Mouse (Mus musculus): ENCODE measurements around the gene Olfr555. TPM values are rescaled to one million over a fixed set of nuclear protein-coding genes. Genes with fewer than 3 reads are reported as not detected.

The Olfr555 gene
- not detected for polyA plus RNA-seq (2014; fragmentation: Illumina TruSeq; extraction: RNeasy Lipid Tissue Mini Kit (QIAGEN cat#74804))

DNA sequence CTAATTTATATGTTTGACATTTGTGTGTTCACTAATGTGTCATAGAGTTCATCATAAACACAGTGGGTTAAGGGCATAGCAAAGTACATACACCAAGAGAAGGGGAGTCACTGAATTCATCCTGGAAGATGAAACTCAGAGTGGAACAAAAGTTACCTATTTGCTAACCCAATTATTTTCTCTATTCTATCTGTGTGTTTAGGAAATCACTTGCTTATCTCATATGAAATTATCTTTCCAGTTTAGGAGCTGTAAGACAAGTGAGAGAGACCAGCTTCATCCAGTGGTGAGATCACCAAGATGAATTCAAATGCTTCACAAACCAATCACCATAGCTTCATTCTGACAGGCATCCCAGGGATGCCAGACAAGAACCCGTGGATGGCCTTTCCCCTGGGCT lies at the start of gene Olfr555:
Olfr555 (plus strand) TSS at position 301 of the 400 bp plus-strand sequence.

DNA sequence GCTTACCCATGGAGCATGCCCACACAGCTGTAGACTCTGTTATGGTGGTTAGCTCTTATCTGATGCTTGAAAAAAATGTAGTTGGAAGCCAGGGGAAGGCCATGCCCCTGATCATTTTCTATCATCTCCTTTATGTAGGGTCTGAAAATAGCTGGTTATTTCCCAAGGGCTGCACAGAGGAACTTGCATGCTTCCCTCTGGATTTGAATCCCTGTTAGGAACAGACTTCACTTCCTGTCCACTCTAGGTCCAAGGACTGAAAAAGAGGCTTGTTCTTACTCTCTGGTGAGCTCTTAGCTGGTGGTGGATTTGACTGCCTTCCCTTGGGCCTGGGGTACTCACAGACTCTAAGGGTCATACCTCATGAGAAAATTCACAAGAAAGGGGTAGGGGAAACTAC lies 40.5 kb upstream of the Olfr555 start, which contains the start of gene Olfr553:
Olfr553 (minus strand) TSS at position 101 of the 400 bp plus-strand sequence.

DNA sequence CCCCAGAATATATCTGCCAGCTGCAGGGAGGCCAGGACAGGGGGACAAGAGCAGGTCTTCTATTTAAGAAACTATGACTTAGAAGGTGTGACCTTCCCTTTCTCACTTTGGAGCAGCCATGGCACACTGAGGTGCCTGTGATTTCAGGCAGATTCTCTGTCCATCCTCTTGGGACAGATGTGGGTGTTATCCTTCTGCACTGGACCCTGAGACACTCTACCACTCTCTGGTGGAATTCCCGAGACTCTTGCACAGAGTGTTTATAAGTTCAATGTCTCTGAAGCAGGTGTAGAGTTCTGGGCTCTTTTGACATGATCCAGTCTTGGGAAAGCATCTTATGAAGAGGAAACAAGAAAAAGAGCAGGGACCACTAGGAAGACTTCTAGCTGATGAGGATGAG lies 20.5 kb upstream of the Olfr555 start, which contains the start of gene Olfr554:
Olfr554 (plus strand) TSS at position 301 of the 400 bp plus-strand sequence.

DNA sequence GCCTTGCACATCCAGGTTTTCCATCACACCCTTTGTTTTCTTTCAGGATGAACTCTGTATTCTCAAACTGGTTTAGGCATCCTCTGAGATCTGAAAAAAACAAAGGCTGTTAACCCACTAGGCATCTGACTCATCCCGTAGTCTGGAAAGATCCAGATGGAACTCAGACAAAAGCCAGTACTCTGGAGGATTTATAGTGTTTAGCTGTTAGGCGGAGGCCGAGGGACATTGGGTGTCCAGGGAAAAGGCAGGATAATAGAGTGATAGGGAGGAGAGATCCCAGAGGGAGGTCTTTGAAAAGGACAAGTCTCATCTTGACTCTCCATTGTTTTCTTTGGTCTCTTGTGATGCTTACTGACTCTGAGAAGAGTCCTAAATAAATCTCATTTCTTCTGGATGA lies 6.0 kb downstream of the Olfr555 start, which contains the start of gene Olfr556:
Olfr556 (plus strand) TSS at position 301 of the 400 bp plus-strand sequence.

DNA sequence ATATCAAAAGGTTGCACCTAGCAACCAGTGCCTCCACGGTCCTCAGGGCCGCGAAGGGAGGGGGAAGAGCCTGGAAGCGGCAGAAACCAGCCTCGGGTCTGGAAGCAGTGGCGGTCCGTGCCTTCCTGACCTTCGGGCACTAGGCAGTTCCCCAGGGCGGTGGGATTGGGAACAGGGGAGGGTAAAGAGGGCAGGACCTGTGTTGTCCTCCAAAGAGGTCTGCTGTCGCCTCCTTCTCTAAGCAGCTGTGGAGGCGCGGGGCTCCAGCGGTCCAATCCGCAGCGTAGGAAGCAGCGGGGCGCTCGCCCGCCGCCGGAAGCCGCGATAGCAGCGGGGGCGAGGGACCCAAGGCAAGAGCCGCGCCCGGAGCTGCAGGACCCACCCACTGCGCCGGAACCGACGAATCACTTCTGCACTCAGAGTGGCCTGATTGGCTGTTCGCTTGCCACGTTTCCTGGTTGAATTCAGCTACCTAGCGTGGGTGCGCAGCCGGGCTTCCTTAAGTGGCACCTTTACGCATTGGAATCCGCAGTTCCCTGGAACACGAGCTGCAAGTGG lies 28.4 kb downstream of the Olfr555 start, which contains the start of gene Trim68:
Trim68 (minus strand) TSS at position 384 of the 558 bp plus-strand sequence.

DNA sequence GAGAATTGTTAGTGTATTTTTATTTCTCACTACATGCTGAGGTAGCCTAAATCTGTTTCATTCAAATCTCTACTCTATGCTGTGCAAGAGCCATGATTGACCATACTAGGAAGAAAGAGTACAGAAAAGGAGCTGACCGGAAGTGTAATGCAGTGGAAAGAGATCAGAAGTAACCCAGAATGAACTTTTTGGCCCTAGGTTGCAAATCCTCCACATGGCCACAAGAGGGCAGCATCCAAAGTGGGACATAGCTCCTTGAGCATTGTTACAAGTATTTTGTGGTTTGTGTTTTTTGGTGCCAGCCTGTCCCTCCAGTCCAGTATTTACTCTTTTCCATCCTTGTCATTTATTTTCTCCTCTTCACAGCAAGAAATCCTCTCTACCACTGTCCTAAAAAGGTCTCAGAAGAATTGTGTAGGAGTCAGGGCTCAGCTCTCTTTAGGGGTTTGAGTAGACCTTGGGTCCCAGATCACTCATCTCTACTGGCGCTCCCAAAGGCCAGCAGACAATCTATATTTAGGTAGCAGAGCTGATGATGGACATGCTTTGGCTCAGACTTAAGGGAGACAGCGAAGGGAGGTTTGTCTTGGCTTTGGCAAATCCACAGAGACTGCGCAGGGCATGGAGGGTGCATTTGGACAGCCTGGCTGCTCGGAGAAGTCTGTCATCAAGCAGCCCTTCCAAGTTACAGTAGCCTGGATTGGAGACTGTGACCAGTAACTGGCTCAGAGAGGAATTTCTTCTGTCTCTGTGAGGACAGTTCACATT lies 36.9 kb downstream of the Olfr555 start, which contains the start of gene Olfr557:
Olfr557 (plus strand) TSS at position 553 of the 768 bp plus-strand sequence.

DNA sequence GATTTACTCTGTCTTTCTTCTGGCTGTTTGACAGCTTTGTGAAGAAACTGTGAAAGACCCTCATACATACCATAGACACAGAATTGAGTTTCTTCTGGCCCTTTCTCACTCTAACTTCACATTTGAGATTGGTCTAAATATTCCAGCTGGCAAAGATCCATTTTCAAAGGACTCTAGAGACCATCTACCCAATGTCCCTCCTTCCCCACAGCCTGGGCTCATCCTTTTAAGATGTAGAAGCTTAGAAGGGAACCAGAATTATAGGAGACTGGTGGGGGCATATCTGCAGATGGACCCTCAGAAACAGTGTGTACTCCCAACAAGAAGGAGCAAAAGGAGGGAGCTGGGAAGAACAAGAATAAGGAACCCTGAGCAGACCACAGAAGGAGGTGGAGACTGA lies 43.3 kb downstream of the Olfr555 start, which contains the start of gene Olfr558:
Olfr558 (plus strand) TSS at position 301 of the 400 bp plus-strand sequence.

Other genes with a start within 250 kb of the Olfr555 start
- gene Rrm1, start 217.1 kb upstream of the Olfr555 start, polyA plus RNA-seq (2014; fragmentation: Illumina TruSeq; extraction: RNeasy Lipid Tissue Mini Kit (QIAGEN cat#74804)), result 117 TPM
- gene Olfr543, start 177.1 kb upstream of the Olfr555 start, polyA plus RNA-seq (2014; fragmentation: Illumina TruSeq; extraction: RNeasy Lipid Tissue Mini Kit (QIAGEN cat#74804)), result not detected
- not detected for gene Olfr544, start 170.5 kb upstream of the Olfr555 start, polyA plus RNA-seq (2014; fragmentation: Illumina TruSeq; extraction: RNeasy Lipid Tissue Mini Kit (QIAGEN cat#74804))
- gene Olfr545, start 159.2 kb upstream of the Olfr555 start, polyA plus RNA-seq (2014; fragmentation: Illumina TruSeq; extraction: RNeasy Lipid Tissue Mini Kit (QIAGEN cat#74804)), result not detected
- not detected for gene Olfr547, start 124.1 kb upstream of the Olfr555 start, polyA plus RNA-seq (2014; fragmentation: Illumina TruSeq; extraction: RNeasy Lipid Tissue Mini Kit (QIAGEN cat#74804))
- not detected for gene Olfr548-ps1, start 117.9 kb upstream of the Olfr555 start, polyA plus RNA-seq (2014; fragmentation: Illumina TruSeq; extraction: RNeasy Lipid Tissue Mini Kit (QIAGEN cat#74804))
- gene Olfr549, start 109.0 kb upstream of the Olfr555 start, polyA plus RNA-seq (2014; fragmentation: Illumina TruSeq; extraction: RNeasy Lipid Tissue Mini Kit (QIAGEN cat#74804)), result not detected
- gene Trim21, start 93.3 kb upstream of the Olfr555 start, polyA plus RNA-seq (2014; fragmentation: Illumina TruSeq; extraction: RNeasy Lipid Tissue Mini Kit (QIAGEN cat#74804)), result 13.1 TPM
- not detected for gene Olfr550, start 87.4 kb upstream of the Olfr555 start, polyA plus RNA-seq (2014; fragmentation: Illumina TruSeq; extraction: RNeasy Lipid Tissue Mini Kit (QIAGEN cat#74804))
- gene Olfr551, start 66.9 kb upstream of the Olfr555 start, polyA plus RNA-seq (2014; fragmentation: Illumina TruSeq; extraction: RNeasy Lipid Tissue Mini Kit (QIAGEN cat#74804)), result not detected
- not detected for gene Olfr552, start 61.1 kb upstream of the Olfr555 start, polyA plus RNA-seq (2014; fragmentation: Illumina TruSeq; extraction: RNeasy Lipid Tissue Mini Kit (QIAGEN cat#74804))
- not detected for gene Olfr553, start 40.6 kb upstream of the Olfr555 start, polyA plus RNA-seq (2014; fragmentation: Illumina TruSeq; extraction: RNeasy Lipid Tissue Mini Kit (QIAGEN cat#74804))
- gene Olfr554, start 20.4 kb upstream of the Olfr555 start, polyA plus RNA-seq (2014; fragmentation: Illumina TruSeq; extraction: RNeasy Lipid Tissue Mini Kit (QIAGEN cat#74804)), result not detected
- gene Olfr556, start 6.1 kb downstream of the Olfr555 start, polyA plus RNA-seq (2014; fragmentation: Illumina TruSeq; extraction: RNeasy Lipid Tissue Mini Kit (QIAGEN cat#74804)), result not detected
- gene Trim68, start 28.5 kb downstream of the Olfr555 start, polyA plus RNA-seq (2014; fragmentation: Illumina TruSeq; extraction: RNeasy Lipid Tissue Mini Kit (QIAGEN cat#74804)), result 6.5 TPM
- gene Olfr557, start 37.1 kb downstream of the Olfr555 start, polyA plus RNA-seq (2014; fragmentation: Illumina TruSeq; extraction: RNeasy Lipid Tissue Mini Kit (QIAGEN cat#74804)), result not detected
- 10.3 TPM for gene Olfr558, start 43.4 kb downstream of the Olfr555 start, polyA plus RNA-seq (2014; fragmentation: Illumina TruSeq; extraction: RNeasy Lipid Tissue Mini Kit (QIAGEN cat#74804))
- not detected for gene Olfr33, start 60.2 kb downstream of the Olfr555 start, polyA plus RNA-seq (2014; fragmentation: Illumina TruSeq; extraction: RNeasy Lipid Tissue Mini Kit (QIAGEN cat#74804))
- gene Olfr559, start 68.7 kb downstream of the Olfr555 start, polyA plus RNA-seq (2014; fragmentation: Illumina TruSeq; extraction: RNeasy Lipid Tissue Mini Kit (QIAGEN cat#74804)), result not detected
- not detected for gene Olfr560, start 100.5 kb downstream of the Olfr555 start, polyA plus RNA-seq (2014; fragmentation: Illumina TruSeq; extraction: RNeasy Lipid Tissue Mini Kit (QIAGEN cat#74804))
- gene Olfr78, start 100.6 kb downstream of the Olfr555 start, polyA plus RNA-seq (2014; fragmentation: Illumina TruSeq; extraction: RNeasy Lipid Tissue Mini Kit (QIAGEN cat#74804)), result 0.43 TPM
- not detected for gene Olfr561, start 112.4 kb downstream of the Olfr555 start, polyA plus RNA-seq (2014; fragmentation: Illumina TruSeq; extraction: RNeasy Lipid Tissue Mini Kit (QIAGEN cat#74804))
- gene Olfr564, start 144.7 kb downstream of the Olfr555 start, polyA plus RNA-seq (2014; fragmentation: Illumina TruSeq; extraction: RNeasy Lipid Tissue Mini Kit (QIAGEN cat#74804)), result not detected
- not detected for gene Olfr566, start 199.9 kb downstream of the Olfr555 start, polyA plus RNA-seq (2014; fragmentation: Illumina TruSeq; extraction: RNeasy Lipid Tissue Mini Kit (QIAGEN cat#74804))
- not detected for gene Olfr568, start 218.3 kb downstream of the Olfr555 start, polyA plus RNA-seq (2014; fragmentation: Illumina TruSeq; extraction: RNeasy Lipid Tissue Mini Kit (QIAGEN cat#74804))
- gene Olfr569, start 232.1 kb downstream of the Olfr555 start, polyA plus RNA-seq (2014; fragmentation: Illumina TruSeq; extraction: RNeasy Lipid Tissue Mini Kit (QIAGEN cat#74804)), result not detected
- gene Olfr570, start 235.8 kb downstream of the Olfr555 start, polyA plus RNA-seq (2014; fragmentation: Illumina TruSeq; extraction: RNeasy Lipid Tissue Mini Kit (QIAGEN cat#74804)), result not detected

Data from ovary, adult 10 weeks (tissue).